Mouse (Mus musculus): ENCODE data around the gene Cox20. TPM values are rescaled to one million over a fixed set of nuclear protein-coding genes. Genes with fewer than 3 reads are reported as not detected.
"Not testable (repeated sequence)": the region's sequence is repeated elsewhere in the genome, so short reads cannot be mapped to it uniquely, and the experiment has no call there.

Cox20 gene
- total RNA-seq, 1 experiment: 18.2 TPM

- no peak overlapping the region for H3K4me3 ChIP-seq (ENCODE audit: insufficient read depth in 1 of 2, low read depth in 1 of 2, low read length in 2 of 2, poor library complexity in 1 of 2, severe bottlenecking in 1 of 2)
- no peak overlapping the region for H3K27ac ChIP-seq (ENCODE audit: insufficient read depth, low read depth, low read length, poor library complexity, severe bottlenecking)
- H3K9ac ChIP-seq (ENCODE audit: insufficient read depth, low read depth, low read length, poor library complexity, severe bottlenecking): no peak overlapping the region
- DNase-seq (ENCODE audit: low read depth, low spot score): no peak
- H3K36me3 ChIP-seq (ENCODE audit: control insufficient read depth, insufficient read depth, low read length, poor library complexity, severe bottlenecking): peaks cover 8% of the 10 kb centered on the region
- no peaks in the 10 kb centered on the region for H3K9me3 ChIP-seq (ENCODE audit: control insufficient read depth, insufficient read depth, low read depth, low read length)
- H3K4me1 ChIP-seq (ENCODE audit: control insufficient read depth in 2 of 2, insufficient read depth in 2 of 2, low read length in 2 of 2, poor library complexity in 1 of 2): peaks cover 0 to 2% of the 10 kb centered on the region in 2 experiments; a peak in 1 of 4 replicates
- in situ Hi-C loops (cut with MboI; ENCODE audit: low sequenced_read_pairs in 2 of 2, unreplicated experiment in 2 of 2): loop anchor here in 1 of 2 experiments (25.0 kb wide), 1 partner anchor 1422 kb away; no protein-coding TSS in a partner anchor
- TF ChIP-seq ZNF384 (IDR thresholded peaks at IDR 0.05; ENCODE audit: low read depth, low read length): no peak
- TF ChIP-seq HCFC1 (IDR thresholded peaks at IDR 0.05; ENCODE audit: borderline replicate concordance, insufficient read depth, low read length): no peak
- TF ChIP-seq CHD2 (IDR thresholded peaks at IDR 0.05; ENCODE audit: low read depth, low read length): no peak
- TF ChIP-seq ZC3H11A (IDR thresholded peaks at IDR 0.05; ENCODE audit: borderline replicate concordance, low read depth, low read length): no peak
- no peak for TF ChIP-seq MAFK (IDR thresholded peaks at IDR 0.05; ENCODE audit: insufficient read depth, low read depth, low read length)
Measured at GRCm38 (mm10) chr1:178340213-178340612, 21.3 kb downstream of the Cox20 start.

DNA sequence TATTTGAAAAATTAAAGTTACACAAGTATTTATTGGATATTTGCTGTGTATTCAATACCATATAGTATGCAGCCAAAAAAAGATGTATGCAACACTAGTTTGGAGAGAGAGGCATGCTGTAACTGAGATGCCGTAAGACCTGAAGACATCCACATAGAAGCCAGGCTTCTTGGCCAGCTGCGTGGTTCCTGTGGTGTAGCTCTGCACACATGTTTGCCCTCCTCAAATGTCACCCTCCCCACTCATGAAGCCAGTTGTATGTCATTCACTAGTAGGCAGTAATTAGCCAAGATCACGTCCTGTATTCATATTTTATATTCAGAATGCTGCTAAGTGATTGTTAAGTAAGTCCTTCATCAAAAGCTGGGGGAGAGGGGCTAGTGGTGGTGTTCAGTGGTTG, 22.5 kb downstream of the Cox20 start:
- no peak overlapping the region for H3K4me3 ChIP-seq (ENCODE audit: insufficient read depth in 1 of 2, low read depth in 1 of 2, low read length in 2 of 2, poor library complexity in 1 of 2, severe bottlenecking in 1 of 2)
- peaks cover 0 to 2% of the 10 kb centered on the region in 2 experiments; a peak in 1 of 4 replicates for H3K4me1 ChIP-seq (ENCODE audit: control insufficient read depth in 2 of 2, insufficient read depth in 2 of 2, low read length in 2 of 2, poor library complexity in 1 of 2)
- peaks cover 4% of the 10 kb centered on the region; the same call in 1 of the 2 replicates for H3K36me3 ChIP-seq (ENCODE audit: control insufficient read depth, insufficient read depth, low read length, poor library complexity, severe bottlenecking)
- H3K9me3 ChIP-seq (ENCODE audit: control insufficient read depth, insufficient read depth, low read depth, low read length): no peaks in the 10 kb centered on the region
- in situ Hi-C loops (cut with MboI; ENCODE audit: low sequenced_read_pairs in 2 of 2, unreplicated experiment in 2 of 2): loop anchor here in 1 of 2 experiments (25.0 kb wide), 1 partner anchor 1421 kb away; no protein-coding TSS in a partner anchor
- no peak overlapping the region for H3K9ac ChIP-seq (ENCODE audit: insufficient read depth, low read depth, low read length, poor library complexity, severe bottlenecking)
- H3K27ac ChIP-seq (ENCODE audit: insufficient read depth, low read depth, low read length, poor library complexity, severe bottlenecking): no peak overlapping the region
- DNase-seq (ENCODE audit: low read depth, low spot score): no peak
- TF ChIP-seq HCFC1 (IDR thresholded peaks at IDR 0.05; ENCODE audit: borderline replicate concordance, insufficient read depth, low read length): no peak
- no peak for TF ChIP-seq ZC3H11A (IDR thresholded peaks at IDR 0.05; ENCODE audit: borderline replicate concordance, low read depth, low read length)
- TF ChIP-seq ZNF384 (IDR thresholded peaks at IDR 0.05; ENCODE audit: low read depth, low read length): no peak
- TF ChIP-seq MAFK (IDR thresholded peaks at IDR 0.05; ENCODE audit: insufficient read depth, low read depth, low read length): no peak
- TF ChIP-seq CHD2 (IDR thresholded peaks at IDR 0.05; ENCODE audit: low read depth, low read length): no peak

GRCm38 (mm10) chr1:178342063-178342462, 23.1 kb downstream of the Cox20 start:
- DNase-seq (ENCODE audit: low read depth, low spot score): no peak
- H3K4me3 ChIP-seq (ENCODE audit: insufficient read depth in 1 of 2, low read depth in 1 of 2, low read length in 2 of 2, poor library complexity in 1 of 2, severe bottlenecking in 1 of 2): no peak overlapping the region
- H3K9ac ChIP-seq (ENCODE audit: insufficient read depth, low read depth, low read length, poor library complexity, severe bottlenecking): no peak overlapping the region
- no peaks in the 10 kb centered on the region for H3K9me3 ChIP-seq (ENCODE audit: control insufficient read depth, insufficient read depth, low read depth, low read length)
- peaks cover 0 to 2% of the 10 kb centered on the region in 2 experiments; a peak in 1 of 4 replicates for H3K4me1 ChIP-seq (ENCODE audit: control insufficient read depth in 2 of 2, insufficient read depth in 2 of 2, low read length in 2 of 2, poor library complexity in 1 of 2)
- in situ Hi-C loops (cut with MboI; ENCODE audit: low sequenced_read_pairs in 2 of 2, unreplicated experiment in 2 of 2): loop anchor here in 1 of 2 experiments (25.0 kb wide), 1 partner anchor 1420 kb away; no protein-coding TSS in a partner anchor
- TF ChIP-seq ZNF384 (IDR thresholded peaks at IDR 0.05; ENCODE audit: low read depth, low read length) (no peak), HCFC1 (IDR thresholded peaks at IDR 0.05; ENCODE audit: borderline replicate concordance, insufficient read depth, low read length) (no peak), ZC3H11A (IDR thresholded peaks at IDR 0.05; ENCODE audit: borderline replicate concordance, low read depth, low read length) (no peak), MAFK (IDR thresholded peaks at IDR 0.05; ENCODE audit: insufficient read depth, low read depth, low read length) (no peak), CHD2 (IDR thresholded peaks at IDR 0.05; ENCODE audit: low read depth, low read length) (no peak)
- no peak overlapping the region for H3K27ac ChIP-seq (ENCODE audit: insufficient read depth, low read depth, low read length, poor library complexity, severe bottlenecking)
- no peaks in the 10 kb centered on the region for H3K36me3 ChIP-seq (ENCODE audit: control insufficient read depth, insufficient read depth, low read length, poor library complexity, severe bottlenecking)

- no peak overlapping the region for H3K4me3 ChIP-seq (ENCODE audit: insufficient read depth in 1 of 2, low read depth in 1 of 2, low read length in 2 of 2, poor library complexity in 1 of 2, severe bottlenecking in 1 of 2)
- peaks cover 3 to 4% of the 10 kb centered on the region in 2 experiments; a peak in 1 of 4 replicates for H3K4me1 ChIP-seq (ENCODE audit: control insufficient read depth in 2 of 2, insufficient read depth in 2 of 2, low read length in 2 of 2, poor library complexity in 1 of 2)
- DNase-seq (ENCODE audit: low read depth, low spot score): no peak
- H3K9me3 ChIP-seq (ENCODE audit: control insufficient read depth, insufficient read depth, low read depth, low read length): no peaks in the 10 kb centered on the region
- TF ChIP-seq HCFC1 (IDR thresholded peaks at IDR 0.05; ENCODE audit: borderline replicate concordance, insufficient read depth, low read length) (no peak), ZC3H11A (IDR thresholded peaks at IDR 0.05; ENCODE audit: borderline replicate concordance, low read depth, low read length) (no peak), CHD2 (IDR thresholded peaks at IDR 0.05; ENCODE audit: low read depth, low read length) (no peak), MAFK (IDR thresholded peaks at IDR 0.05; ENCODE audit: insufficient read depth, low read depth, low read length) (no peak), ZNF384 (IDR thresholded peaks at IDR 0.05; ENCODE audit: low read depth, low read length) (peak; percentile 34; the same call in 1 of the 2 replicates)
- H3K27ac ChIP-seq (ENCODE audit: insufficient read depth, low read depth, low read length, poor library complexity, severe bottlenecking): no peak overlapping the region
- no peaks in the 10 kb centered on the region for H3K36me3 ChIP-seq (ENCODE audit: control insufficient read depth, insufficient read depth, low read length, poor library complexity, severe bottlenecking)
- H3K9ac ChIP-seq (ENCODE audit: insufficient read depth, low read depth, low read length, poor library complexity, severe bottlenecking): no peak overlapping the region
- in situ Hi-C loops (cut with MboI; ENCODE audit: low sequenced_read_pairs in 2 of 2, unreplicated experiment in 2 of 2): loop anchor here in 1 of 2 experiments (25.0 kb wide), 1 partner anchor 1420 kb away; no protein-coding TSS in a partner anchor
Measured at GRCm38 (mm10) chr1:178342612-178343011, 23.7 kb downstream of the Cox20 start.

- in situ Hi-C loops (cut with MboI; ENCODE audit: low sequenced_read_pairs in 2 of 2, unreplicated experiment in 2 of 2): loop anchor here in 1 of 2 experiments (25.0 kb wide), 1 partner anchor 1418 kb away; no protein-coding TSS in a partner anchor
- H3K27ac ChIP-seq (ENCODE audit: insufficient read depth, low read depth, low read length, poor library complexity, severe bottlenecking); H3K4me1 ChIP-seq (ENCODE audit: control insufficient read depth in 2 of 2, insufficient read depth in 2 of 2, low read length in 2 of 2, poor library complexity in 1 of 2); H3K36me3 ChIP-seq (ENCODE audit: control insufficient read depth, insufficient read depth, low read length, poor library complexity, severe bottlenecking); DNase-seq (ENCODE audit: low read depth, low spot score); H3K9ac ChIP-seq (ENCODE audit: insufficient read depth, low read depth, low read length, poor library complexity, severe bottlenecking); H3K9me3 ChIP-seq (ENCODE audit: control insufficient read depth, insufficient read depth, low read depth, low read length); H3K4me3 ChIP-seq (ENCODE audit: insufficient read depth in 1 of 2, low read depth in 1 of 2, low read length in 2 of 2, poor library complexity in 1 of 2, severe bottlenecking in 1 of 2): not testable (repeated sequence)
Measured at GRCm38 (mm10) chr1:178344071-178344805, 25.3 kb downstream of the Cox20 start.
